Mouse (Mus musculus) lung, postnatal 25 days (tissue): ENCODE data around the gene Tjp2.
A peak's percentile ranks its signal among the peaks of the same experiment; 100 is the strongest.

Experiments
- DNase-seq: peaks from one replicate; pipeline ENCODE4 v3.0.0; 2022; ENCODE audit warnings: low spot score

The Tjp2 gene

DNA sequence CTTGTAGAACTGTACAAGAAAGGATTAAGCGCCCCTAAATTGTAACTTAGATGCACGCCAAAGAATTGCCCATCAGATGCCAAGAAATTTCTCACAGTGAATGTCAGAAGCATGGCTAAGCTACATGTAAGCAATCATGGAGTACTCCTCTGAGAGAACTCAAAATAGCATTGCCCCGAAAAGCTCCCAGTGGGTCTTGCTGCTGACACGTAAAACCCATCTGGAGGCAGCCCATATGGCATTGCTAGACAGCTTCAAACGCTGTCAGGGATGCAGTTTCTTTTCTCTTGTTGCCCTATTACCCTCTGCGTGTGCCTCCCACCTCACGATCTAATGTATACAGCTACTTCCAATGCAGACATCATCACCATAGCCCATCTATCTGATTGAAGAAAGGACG lies 166.0 kb downstream of the Tjp2 start:
- DNase-seq: no peak

DNA sequence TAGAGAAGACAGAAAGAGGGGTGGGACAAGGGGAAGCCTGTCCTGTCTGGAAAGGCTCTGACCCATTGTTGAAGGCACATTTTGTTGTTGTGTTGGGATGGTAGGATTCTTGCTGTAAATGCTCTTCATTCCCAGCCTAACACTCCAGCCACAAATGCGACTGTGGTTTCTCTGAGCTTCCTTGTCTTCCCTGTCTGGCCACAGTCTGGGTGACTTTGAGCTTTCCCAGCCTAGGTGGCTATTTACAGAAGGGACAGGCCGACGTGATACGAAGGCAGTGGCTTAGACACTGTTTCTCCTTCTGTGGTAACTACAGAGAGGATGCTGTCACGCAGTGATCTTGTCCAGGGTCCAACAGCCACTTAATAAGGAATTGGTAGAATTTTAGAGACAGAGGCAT lies 166.8 kb downstream of the Tjp2 start:
- DNase-seq: no peak

- DNase-seq: no peak
Measured at GRCm38 (mm10) chr19:24056880-24057279, 167.9 kb downstream of the Tjp2 start.

GRCm38 (mm10) chr19:24054904-24055303 lies 169.9 kb downstream of the Tjp2 start:
- peak; percentile 76 for DNase-seq

DNA sequence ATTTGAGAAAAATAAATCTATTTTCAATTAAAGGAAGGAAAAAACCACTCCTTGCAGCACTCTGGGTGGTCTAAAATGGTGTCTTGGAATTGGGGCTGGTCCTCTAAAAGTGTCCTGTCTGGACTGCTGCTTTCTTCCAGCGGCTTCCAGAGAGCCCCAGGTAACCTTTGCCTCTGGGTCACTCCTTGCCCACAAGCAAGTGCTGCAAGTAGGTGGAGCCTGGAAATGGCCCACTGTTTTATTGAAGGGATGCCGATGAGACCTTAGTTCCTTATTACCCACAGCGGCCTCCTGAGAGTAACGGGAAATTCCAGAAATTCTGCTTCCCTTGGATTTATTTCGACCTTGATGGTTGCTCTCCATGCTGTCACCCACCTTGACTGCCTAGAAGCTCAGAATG lies 170.6 kb downstream of the Tjp2 start:
- DNase-seq: no peak

- DNase-seq: peak; percentile 62
Measured at GRCm38 (mm10) chr19:24050514-24050913, 174.3 kb downstream of the Tjp2 start.

- peak; percentile 78 for DNase-seq
Measured at GRCm38 (mm10) chr19:24049329-24049728, 175.5 kb downstream of the Tjp2 start.

GRCm38 (mm10) chr19:24046395-24046993 lies 178.3 kb downstream of the Tjp2 start:
- no peak for DNase-seq
